33 mouse cellular contexts compared by ENCODE assay signal in genomic region chrX:11387200-11387940, GRCm38 (mm10). TPM values are rescaled to one million over a fixed set of nuclear protein-coding genes. Genes with fewer than 3 reads are reported as not detected.
DNase-seq lines count a peak whose midpoint lies in the region; ATAC-seq lines count a peak whose summit lies in the region.
"Had no signal": no experiment of that assay in that cellular context is flagged by ENCODE, and none has a peak within 500 bp of the region (broad histone marks: within the 10 kb centered on the region; RNA-seq: fewer than 3 reads in every experiment).

No protein-coding gene starts in this region.

- H3K9ac ChIP-seq in embryonic facial prominence, embryonic 11.5 days (replicated peaks; ENCODE audit: low read length) = no peak overlapping the region
- H3K9ac ChIP-seq: embryonic facial prominence, embryonic 15.5 days; heart, embryonic 15.5 days; limb, embryonic 15.5 days; liver, embryonic 14.5 days; lung, embryonic 14.5 days; midbrain, embryonic 12.5 days; neural tube, embryonic 15.5 days had no signal

- ATAC-seq in embryonic facial prominence, embryonic 11.5 days (replicated peaks; ENCODE audit: insufficient number of reproducible peaks, low FRiP score, low TSS enrichment, low read depth) = 0 out of 2 replicates have a peak, but pooled peaks have one; percentile 39

- H3K27me3 ChIP-seq in embryonic facial prominence, embryonic 11.5 days (ENCODE audit: control insufficient read depth, insufficient read depth, low read length) = no peaks in the 10 kb centered on the region; the same call in 1 of the 2 replicates
- H3K27me3 ChIP-seq: heart, embryonic 15.5 days; midbrain, embryonic 12.5 days had no signal

- no peaks in the 10 kb centered on the region for H3K9me3 ChIP-seq in embryonic facial prominence, embryonic 11.5 days (replicated peaks; ENCODE audit: control insufficient read depth, low read length)
- H3K9me3 ChIP-seq: embryonic facial prominence, embryonic 15.5 days; heart, embryonic 15.5 days; hindbrain, embryonic 10.5 days; limb, embryonic 15.5 days; midbrain, embryonic 12.5 days; neural tube, embryonic 15.5 days had no signal

- H3K4me1 ChIP-seq in embryonic facial prominence, embryonic 11.5 days (ENCODE audit: control insufficient read depth, insufficient read depth, low read length) = no peaks in the 10 kb centered on the region
- H3K4me1 ChIP-seq: embryonic facial prominence, embryonic 15.5 days; heart, embryonic 15.5 days; hindbrain, embryonic 10.5 days; limb, embryonic 15.5 days; midbrain, embryonic 12.5 days; neural tube, embryonic 15.5 days had no signal

- H3K27ac ChIP-seq in embryonic facial prominence, embryonic 11.5 days (replicated peaks; ENCODE audit: low read depth, low read length) = no peak overlapping the region
- H3K27ac ChIP-seq: embryonic facial prominence, embryonic 15.5 days; heart, embryonic 15.5 days; hindbrain, embryonic 10.5 days; layer of hippocampus, adult 2 months; limb, embryonic 15.5 days; liver, embryonic 14.5 days; midbrain, embryonic 12.5 days; neural tube, embryonic 15.5 days had no signal

- H3K4me3 ChIP-seq in embryonic facial prominence, embryonic 11.5 days (ENCODE audit: low read depth, low read length) = no peak overlapping the region
- H3K4me3 ChIP-seq: embryonic facial prominence, embryonic 15.5 days; heart, embryonic 15.5 days; hindbrain, embryonic 10.5 days; layer of hippocampus, adult 2 months; limb, embryonic 15.5 days; midbrain, embryonic 12.5 days; neural tube, embryonic 15.5 days had no signal

- peak; percentile 3 for DNase-seq in adrenal gland, adult 8-10 months
- no peak for DNase-seq in adrenal gland, postnatal 14 days
- peak; percentile 11 for DNase-seq in 3T3-L1 (ENCODE audit: low read depth, low spot score)
- DNase-seq in Muller cell, postnatal 12 days (ENCODE audit: inconsistent ontology term) = peak; percentile 19
- DNase-seq in embryonic facial prominence, embryonic 11.5 days (ENCODE audit: low spot score) = peak; percentile 68
- no peak for DNase-seq in gastrocnemius, postnatal 10 days
- no peak for DNase-seq in heart, adult 11 months
- no peak for DNase-seq in layer of hippocampus, postnatal 14 days (ENCODE audit: low spot score in 2 of 2)
- DNase-seq: adrenal gland, postnatal 10 days; cerebellum, adult 9-10 months; kidney, adult 8-10 months; kidney, postnatal 14 days; layer of hippocampus, postnatal 36 days; lung, embryonic 14.5 days; right cerebral cortex, adult 18-20 months; right cerebral cortex, postnatal 4 days; thymus, adult 18-20 months; thymus, postnatal 4 days had no signal

- no peaks in the 10 kb centered on the region for H3K36me3 ChIP-seq in embryonic facial prominence, embryonic 11.5 days (replicated peaks; ENCODE audit: control insufficient read depth, insufficient read depth, low read depth, low read length)
- H3K36me3 ChIP-seq: embryonic facial prominence, embryonic 15.5 days; heart, embryonic 15.5 days; hindbrain, embryonic 10.5 days; limb, embryonic 15.5 days; midbrain, embryonic 12.5 days; neural tube, embryonic 15.5 days had no signal

- 40% methylated on average over 9 of the region's 9 CpGs for WGBS in embryonic facial prominence, embryonic 11.5 days

- H3K4me2 ChIP-seq in embryonic facial prominence, embryonic 11.5 days (ENCODE audit: low read depth, low read length) = no peak overlapping the region
- H3K4me2 ChIP-seq: embryonic facial prominence, embryonic 15.5 days; heart, embryonic 15.5 days; limb, embryonic 15.5 days; lung, embryonic 14.5 days; midbrain, embryonic 12.5 days; neural tube, embryonic 15.5 days had no signal

RNA-seq across cellular contexts. Expression of gene H2al1j, which starts 59.7 kb away (rescaled TPM):
- not detected for total RNA-seq in adrenal gland, adult 8-10 months (2022)
- not detected in 2 replicates for total RNA-seq in adrenal gland, postnatal 14 days (2021)
- not detected in 2 replicates for polyA plus RNA-seq in embryonic facial prominence, embryonic 11.5 days (2014; fragmentation: Nextera tagmentation; extraction: Ambion mirVana)
- total RNA-seq in gastrocnemius, postnatal 10 days (2021) = not detected
- total RNA-seq in layer of hippocampus, postnatal 14 days (2021) = not detected
- total RNA-seq: adrenal gland, postnatal 10 days; common myeloid progenitor, adult 5-6 weeks; gastrocnemius, adult 18-20 months; gastrocnemius, postnatal 4 days; layer of hippocampus, adult 2 months; layer of hippocampus, postnatal 36 days; left cerebral cortex, postnatal 14 days; megakaryocyte, adult 5-6 weeks had no signal
- polyA plus RNA-seq: embryonic facial prominence, embryonic 15.5 days; heart, embryonic 15.5 days; hindbrain, embryonic 10.5 days; intestine, embryonic 14.5 days; limb, embryonic 15.5 days; liver, embryonic 14.5 days; lung, embryonic 14.5 days; midbrain, embryonic 12.5 days; neural tube, embryonic 15.5 days; stomach, embryonic 16.5 days had no signal

Comparison
In these comparisons a context has a peak if more than half of its experiments do, and no peak if none do; other contexts are left out.
1. DNase-seq: peak in adrenal gland, adult 8-10 months (single experiment), 3T3-L1 (single experiment), Muller cell, postnatal 12 days (single experiment) and embryonic facial prominence, embryonic 11.5 days (single experiment); none in adrenal gland, postnatal 14 days (single experiment), gastrocnemius, postnatal 10 days (single experiment), heart, adult 11 months (single experiment) and layer of hippocampus, postnatal 14 days (0 of 2).